Mouse (Mus musculus) G1E (cell line): ENCODE results near the gene Ltb4r1. TPM values are rescaled to one million over a fixed set of nuclear protein-coding genes. Genes with fewer than 3 reads are reported as not detected.

Experiments
- ATAC-seq: 2 replicates; pipeline ENCODE4 v1.8.0; 2016; ENCODE audit warnings: mild to moderate bottlenecking; ENCODE audit not compliant: insufficient number of reproducible peaks, poor library complexity, low FRiP score, severe bottlenecking; ENCODE audit errors: extremely low read depth
- DNase-seq: peaks from one replicate; pipeline ENCODE4 v3.0.0; 2012; ENCODE audit warnings: low spot score
- H3K27me3 ChIP-seq: 2 replicates; pipeline ENCODE4 v1.6.1; 2012; ENCODE audit warnings: mild to moderate bottlenecking, low read length, inconsistent platforms; ENCODE audit not compliant: insufficient read depth
- H3K36me3 ChIP-seq: replicated peaks from 2 replicates; pipeline ENCODE3; 2012; ENCODE audit warnings: mild to moderate bottlenecking, inconsistent platforms
- H3K4me1 ChIP-seq: 2 replicates; pipeline ENCODE4 v1.6.1; 2012; ENCODE audit warnings: low read depth, low read length, inconsistent platforms, mixed read lengths; ENCODE audit not compliant: insufficient read depth
- H3K4me3 ChIP-seq: 2 replicates; pipeline ENCODE4 v1.5.1; 2012; ENCODE audit warnings: low read depth, mild to moderate bottlenecking, inconsistent platforms, low read length, moderate library complexity, mixed read lengths
- H3K9me3 ChIP-seq: replicated peaks from 2 replicates; pipeline ENCODE4 v1.6.1; 2012; ENCODE audit warnings: inconsistent platforms
- CTCF ChIP-seq: IDR thresholded peaks from 2 replicates; pipeline ENCODE4 v1.5.1; 2012; ENCODE audit warnings: low read depth, low read length, inconsistent platforms, mixed read lengths
- GATA1 ChIP-seq: IDR thresholded peaks from 2 replicates; pipeline ENCODE4 v1.6.1; 2012; ENCODE audit warnings: borderline replicate concordance, low read length, inconsistent platforms, mixed read lengths
- GATA2 ChIP-seq: IDR thresholded peaks from 2 replicates; pipeline ENCODE4 v1.6.1; 2012; ENCODE audit warnings: low read depth, low read length, inconsistent platforms, borderline replicate concordance
- POLR2AphosphoS5 ChIP-seq: IDR thresholded peaks from 2 replicates; pipeline ENCODE4 v1.6.1; 2012; ENCODE audit warnings: low read depth, low read length, inconsistent platforms; ENCODE audit not compliant: insufficient replicate concordance
- TAL1 ChIP-seq: conservative IDR thresholded peaks from 2 replicates; pipeline ENCODE4 v1.6.1; 2012; ENCODE audit warnings: low read depth, low read length, inconsistent platforms, mixed read lengths
- polyA plus RNA-seq: library from polyadenylated mRNA; stranded (reverse); fragments of >175 nt; gene quantifications from 2 replicates; pipeline ENCODE4 v1.2.3, GENCODE M21; 2012
- total RNA-seq, 2 experiments: library from RNA; stranded (forward) in 1 of 2; stranded (reverse) in 1 of 2; fragments of 200-1000 nt in 1 of 2; fragments of >200 nt in 1 of 2; fragmentation: Nextera tagmentation in 1 of 2; gene quantifications; 2 replicates each; pipeline ENCODE4 v1.2.3; 2014 to 2017

The Ltb4r1 gene
- total and polyA plus RNA-seq, 3 experiments = 0.11 to 1.0 TPM; not detected in 1

DNA sequence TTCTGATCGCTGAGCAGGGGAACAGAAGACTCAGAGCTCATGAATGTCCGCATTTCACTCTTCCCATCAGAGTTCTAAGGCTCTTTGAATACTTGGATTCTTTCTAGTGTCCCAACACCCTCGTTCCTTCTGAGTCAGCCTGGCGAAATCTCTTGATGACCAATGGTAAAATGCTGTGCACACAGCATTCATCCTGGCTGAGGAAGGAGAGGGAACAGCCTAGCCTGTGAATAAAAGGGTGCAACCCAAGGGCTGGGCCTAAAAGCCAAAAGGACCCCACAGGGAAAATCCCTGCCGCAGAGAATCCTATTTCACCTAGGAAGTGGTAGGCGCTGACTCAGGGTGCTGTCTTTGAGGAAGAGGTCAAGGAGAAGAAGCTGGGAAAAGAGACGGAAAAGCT, 35.6 kb upstream of the Ltb4r1 start:
- H3K4me3 ChIP-seq = no peak overlapping the region
- no peaks in the 10 kb centered on the region for H3K9me3 ChIP-seq
- peaks cover 47% of the 10 kb centered on the region for H3K4me1 ChIP-seq
- ATAC-seq (no peak), DNase-seq (no peak)
- no peak for TF ChIP-seq GATA2
- no peak for TF ChIP-seq GATA1
- TF ChIP-seq CTCF = no peak
- no peak for TF ChIP-seq TAL1
- H3K27me3 ChIP-seq = peaks cover 37% of the 10 kb centered on the region
- H3K36me3 ChIP-seq = no peaks in the 10 kb centered on the region

DNA sequence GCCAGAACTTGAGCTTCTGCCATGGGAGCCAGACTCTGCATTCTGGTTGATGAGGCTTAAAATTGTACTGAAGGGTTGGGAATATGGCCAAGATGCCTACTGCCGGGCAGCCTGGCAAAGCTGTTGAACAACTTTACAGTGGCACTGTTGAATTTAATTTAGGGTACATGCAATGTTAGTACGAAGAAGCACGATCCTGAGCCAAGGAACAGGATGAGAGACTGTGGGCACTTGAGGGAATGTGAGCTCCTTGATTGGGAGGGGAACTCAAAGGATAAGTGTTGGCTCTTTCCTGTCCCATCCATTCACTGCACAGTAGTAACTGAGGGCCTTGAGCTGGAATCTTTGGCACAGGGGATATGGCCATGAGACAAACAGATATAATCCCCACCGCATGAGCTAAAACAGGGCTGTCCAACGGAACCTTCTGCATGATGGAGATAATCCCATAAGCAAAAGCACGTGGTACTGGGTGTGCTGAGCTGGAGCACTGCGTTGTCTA, 35.2 kb upstream of the Ltb4r1 start:
- peaks cover 37% of the 10 kb centered on the region for H3K27me3 ChIP-seq
- peak; percentile 63 for ATAC-seq
- no peak overlapping the region for H3K4me3 ChIP-seq
- H3K4me1 ChIP-seq = peaks cover 43% of the 10 kb centered on the region
- DNase-seq = no peak
- no peak for TF ChIP-seq CTCF
- H3K9me3 ChIP-seq = no peaks in the 10 kb centered on the region
- no peaks in the 10 kb centered on the region for H3K36me3 ChIP-seq

DNA sequence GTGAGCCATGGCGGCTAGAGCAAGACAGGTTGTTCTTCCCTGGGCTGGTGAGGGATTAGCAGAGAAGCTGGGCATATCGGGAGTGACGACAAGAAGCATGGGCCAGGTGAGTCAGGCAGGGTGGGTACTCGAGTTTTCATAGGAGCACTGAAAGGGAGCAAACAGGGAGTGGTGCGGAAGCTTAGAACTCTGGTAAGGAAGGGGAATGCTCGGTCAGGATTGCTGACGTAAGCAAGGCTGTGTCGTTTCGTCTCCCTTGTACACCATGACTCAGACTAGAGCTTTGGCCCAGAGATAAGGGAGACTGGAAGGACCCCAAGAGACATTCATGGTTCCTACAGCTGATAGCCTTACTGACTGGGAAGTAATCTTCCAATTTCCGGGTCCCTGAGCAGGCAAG, 31.9 kb upstream of the Ltb4r1 start:
- DNase-seq (no peak), ATAC-seq (no peak)
- peaks cover 33% of the 10 kb centered on the region for H3K4me1 ChIP-seq

DNA sequence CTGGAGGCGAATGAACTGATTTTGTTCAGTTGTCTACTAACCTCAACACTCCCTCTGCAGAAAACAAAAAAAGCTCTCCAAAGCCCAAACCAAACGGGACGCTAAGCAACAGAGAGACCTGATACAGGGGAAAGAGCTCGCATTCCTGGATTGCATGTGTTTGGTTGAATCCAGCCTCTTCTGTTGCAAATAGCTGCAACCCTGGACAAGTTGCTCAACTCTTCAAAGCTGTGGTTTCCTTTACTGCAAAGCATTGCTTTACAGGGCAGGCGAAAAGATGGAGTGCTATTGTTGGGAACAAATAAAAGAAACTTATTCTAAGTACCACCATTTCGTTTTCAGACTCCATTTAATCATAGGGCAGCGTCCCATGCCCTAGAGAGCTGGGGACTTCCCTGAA, 30.9 kb upstream of the Ltb4r1 start:
- DNase-seq = no peak
- Histone ChIP-seq H3K27me3 (peaks cover 23% of the 10 kb centered on the region), H3K4me1 (peaks cover 24% of the 10 kb centered on the region), H3K4me3 (no peak overlapping the region), H3K36me3 (peaks cover 21% of the 10 kb centered on the region), H3K9me3 (no peaks in the 10 kb centered on the region)
- TF ChIP-seq TAL1 (no peak), POLR2AphosphoS5 (no peak), GATA2 (no peak)
- ATAC-seq = no peak

More for the DNA sequence above, 31.9 kb upstream of the Ltb4r1 start:
- Histone ChIP-seq H3K36me3 (peaks cover 11% of the 10 kb centered on the region), H3K4me3 (no peak overlapping the region), H3K27me3 (peaks cover 28% of the 10 kb centered on the region), H3K9me3 (no peaks in the 10 kb centered on the region)
- TF ChIP-seq GATA1 = no peak
- no peak for TF ChIP-seq POLR2AphosphoS5
- TF ChIP-seq GATA2 = no peak
- no peak for TF ChIP-seq TAL1
- no peak for TF ChIP-seq CTCF

DNA sequence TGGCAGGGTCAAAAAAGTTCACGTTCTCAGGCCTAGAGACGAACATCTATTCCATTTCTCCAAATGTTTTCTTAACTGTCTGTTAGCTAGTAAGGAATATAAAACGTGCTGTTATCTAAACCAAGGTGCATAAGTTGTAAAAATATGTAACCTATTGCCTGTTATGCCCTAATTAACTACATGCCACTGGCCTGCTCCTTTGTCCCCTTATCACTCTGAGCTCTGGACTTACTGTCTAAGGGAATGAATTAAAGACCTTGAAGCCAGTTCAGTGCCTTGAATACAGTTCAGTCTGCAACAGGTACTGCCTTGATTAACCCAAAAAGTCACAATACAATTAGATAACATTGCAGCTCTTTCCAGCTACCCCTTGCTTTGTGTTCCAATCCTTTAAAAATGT, 30.4 kb upstream of the Ltb4r1 start:
- DNase-seq (no peak), ATAC-seq (no peak)
- Histone ChIP-seq H3K4me1 (peaks cover 20% of the 10 kb centered on the region), H3K4me3 (no peak overlapping the region), H3K9me3 (no peaks in the 10 kb centered on the region), H3K27me3 (peaks cover 20% of the 10 kb centered on the region), H3K36me3 (peaks cover 26% of the 10 kb centered on the region)
- TF ChIP-seq CTCF = no peak
- TF ChIP-seq GATA1 = no peak
- no peak for TF ChIP-seq GATA2
- TF ChIP-seq TAL1 = no peak
- TF ChIP-seq POLR2AphosphoS5 = no peak

DNA sequence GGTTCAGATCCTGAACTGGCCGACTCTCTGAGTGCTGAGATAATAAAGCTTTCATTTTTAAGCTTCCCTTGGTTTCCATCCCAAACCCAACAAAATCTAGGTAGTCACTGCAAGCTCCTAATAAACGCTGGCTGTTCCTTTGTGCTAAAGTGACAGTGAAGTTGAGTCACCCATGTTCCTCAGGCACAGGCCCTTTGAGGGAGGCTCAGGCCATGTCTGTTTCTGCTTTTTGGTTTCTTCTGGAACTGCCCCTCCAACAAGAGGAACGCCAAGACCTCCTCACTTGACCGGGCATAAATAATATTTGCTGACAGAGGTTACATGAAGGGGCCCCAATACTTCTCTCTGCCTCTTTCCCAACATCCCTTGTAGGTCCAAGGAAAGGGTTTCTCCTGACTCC, 30.0 kb upstream of the Ltb4r1 start:
- Histone ChIP-seq H3K9me3 (no peaks in the 10 kb centered on the region), H3K4me3 (no peak overlapping the region), H3K4me1 (peaks cover 16% of the 10 kb centered on the region), H3K27me3 (peaks cover 20% of the 10 kb centered on the region), H3K36me3 (peaks cover 30% of the 10 kb centered on the region)
- TF ChIP-seq CTCF (no peak), POLR2AphosphoS5 (no peak)
- ATAC-seq (no peak), DNase-seq (no peak)

DNA sequence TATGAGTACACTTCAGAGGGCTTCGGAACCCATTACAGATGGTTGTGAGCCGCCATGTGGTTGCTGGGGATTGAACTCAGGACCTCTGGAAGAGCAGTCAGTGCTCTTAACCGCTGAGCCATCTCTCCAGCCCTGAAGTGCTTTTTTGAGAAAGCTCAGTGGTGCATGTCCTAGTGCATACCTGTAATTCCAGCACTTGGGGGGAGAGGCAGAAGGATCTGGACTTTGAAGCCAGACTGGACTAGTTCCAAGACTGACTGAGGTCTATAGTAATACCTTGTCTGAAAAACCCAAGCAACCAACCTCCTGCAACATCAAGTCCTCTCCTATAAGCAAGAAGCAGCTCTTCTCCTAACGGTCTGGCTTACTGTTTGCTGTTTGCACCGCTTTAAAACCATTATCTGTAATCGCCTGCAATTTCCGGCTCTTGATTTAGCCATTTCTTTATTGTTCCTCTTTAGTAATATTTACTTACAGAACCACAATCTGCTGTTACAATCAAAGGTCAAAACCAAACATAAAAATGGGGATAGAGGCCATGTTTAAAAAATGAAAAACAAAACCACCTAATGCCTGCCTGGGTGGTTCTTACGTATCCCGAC, 28.6 kb upstream of the Ltb4r1 start:
- DNase-seq (no peak), ATAC-seq (peak; percentile 8; the same call in 1 of the 2 replicates)
- H3K4me3 ChIP-seq = no peak overlapping the region
- H3K36me3 ChIP-seq = peaks cover 41% of the 10 kb centered on the region
- TF ChIP-seq POLR2AphosphoS5 (no peak), TAL1 (no peak), GATA1 (no peak), CTCF (no peak), GATA2 (no peak)
- peaks cover 20% of the 10 kb centered on the region for H3K27me3 ChIP-seq
- no peaks in the 10 kb centered on the region for H3K9me3 ChIP-seq
- H3K4me1 ChIP-seq = peaks cover 16% of the 10 kb centered on the region
